Mouse (Mus musculus) heart, adult 2 months (tissue): ENCODE measurements around the gene Bricd5.

ENCODE experiments used
- CTCF ChIP-seq: fragments of 200-600 bp; IDR thresholded peaks from 2 replicates; pipeline ENCODE4 v1.8.1; 2022; ENCODE audit warnings: antibody characterized with exemption, mild to moderate bottlenecking, moderate library complexity
- EP300 ChIP-seq: fragments of 200-500 bp; IDR thresholded peaks from 2 replicates; pipeline ENCODE4 v1.6.1; 2011; ENCODE audit warnings: low read depth, low read length, control low read depth; ENCODE audit not compliant: insufficient read depth

DNA sequence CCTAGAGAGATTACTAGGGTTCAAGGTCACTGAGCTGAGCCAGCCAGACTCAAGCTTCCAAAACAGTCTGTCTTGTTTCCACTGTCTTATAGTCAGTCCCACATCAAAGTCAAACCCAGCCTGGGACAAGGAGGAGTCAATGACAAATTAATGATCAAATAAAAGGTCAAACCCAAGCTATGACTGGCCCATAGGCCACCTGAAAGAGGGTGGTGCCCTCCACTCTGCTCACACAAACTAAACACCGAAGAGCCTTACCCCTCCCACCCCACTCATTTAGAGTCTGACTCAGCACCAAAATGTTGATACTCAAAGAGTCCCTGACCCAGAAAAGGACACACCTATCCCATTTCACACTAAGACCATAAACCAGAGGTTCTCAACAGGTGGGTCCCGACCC, 20.3 kb upstream of the Bricd5 start:
- TF ChIP-seq EP300 (no peak), CTCF (no peak)
